Mouse (Mus musculus): ENCODE data around the gene Fez1.

The Fez1 gene

GRCm38 (mm10) chr9:36833043-36833881, 11.6 kb downstream of the Fez1 start:
- DNase-seq (ENCODE audit: low spot score in 2 of 2) = no peak

- no peak for DNase-seq (ENCODE audit: low spot score in 2 of 2)
Measured at GRCm38 (mm10) chr9:36833914-36834313, 12.2 kb downstream of the Fez1 start.

GRCm38 (mm10) chr9:36846346-36846745, 24.7 kb downstream of the Fez1 start:
- DNase-seq (ENCODE audit: low spot score in 2 of 2) = no peak

GRCm38 (mm10) chr9:36848661-36849060, 27.0 kb downstream of the Fez1 start:
- no peak for DNase-seq (ENCODE audit: low spot score in 2 of 2)

GRCm38 (mm10) chr9:36850091-36850490, 28.4 kb downstream of the Fez1 start:
- DNase-seq (ENCODE audit: low spot score in 2 of 2) = no peak

- DNase-seq (ENCODE audit: low spot score in 2 of 2) = no peak
Measured at GRCm38 (mm10) chr9:36852175-36852574, 30.5 kb downstream of the Fez1 start.

- DNase-seq (ENCODE audit: low spot score in 2 of 2) = no peak
Measured at GRCm38 (mm10) chr9:36856351-36856750, 34.7 kb downstream of the Fez1 start.

GRCm38 (mm10) chr9:36857476-36858117, 35.9 kb downstream of the Fez1 start:
- DNase-seq (ENCODE audit: low spot score in 2 of 2) = no peak

- no peak for DNase-seq (ENCODE audit: low spot score in 2 of 2)
Measured at GRCm38 (mm10) chr9:36858677-36859076, 37.0 kb downstream of the Fez1 start.

GRCm38 (mm10) chr9:36862576-36862975, 40.9 kb downstream of the Fez1 start:
- no peak for DNase-seq (ENCODE audit: low spot score in 2 of 2)

GRCm38 (mm10) chr9:36863694-36864093, 42.0 kb downstream of the Fez1 start:
- no peak for DNase-seq (ENCODE audit: low spot score in 2 of 2)

GRCm38 (mm10) chr9:36864862-36865813, 43.5 kb downstream of the Fez1 start:
- DNase-seq (ENCODE audit: low spot score in 2 of 2) = no peak

GRCm38 (mm10) chr9:36868662-36869061, 47.0 kb downstream of the Fez1 start:
- no peak for DNase-seq (ENCODE audit: low spot score in 2 of 2)

GRCm38 (mm10) chr9:36870263-36870662, 48.6 kb downstream of the Fez1 start:
- DNase-seq (ENCODE audit: low spot score in 2 of 2) = no peak

- no peak for DNase-seq (ENCODE audit: low spot score in 2 of 2)
Measured at GRCm38 (mm10) chr9:36873796-36874195, 52.1 kb downstream of the Fez1 start.

GRCm38 (mm10) chr9:36876313-36876712, 54.6 kb downstream of the Fez1 start:
- no peak for DNase-seq (ENCODE audit: low spot score in 2 of 2)

- DNase-seq (ENCODE audit: low spot score in 2 of 2) = no peak
Measured at GRCm38 (mm10) chr9:36876787-36877186, 55.1 kb downstream of the Fez1 start.

- no peak for DNase-seq (ENCODE audit: low spot score in 2 of 2)
Measured at GRCm38 (mm10) chr9:36881615-36882014, 60.0 kb downstream of the Fez1 start.

- no peak for DNase-seq (ENCODE audit: low spot score in 2 of 2)
Measured at GRCm38 (mm10) chr9:36882034-36882745, 60.5 kb downstream of the Fez1 start.

GRCm38 (mm10) chr9:36883569-36883968, 61.9 kb downstream of the Fez1 start:
- no peak for DNase-seq (ENCODE audit: low spot score in 2 of 2)

GRCm38 (mm10) chr9:36885237-36885636, 63.6 kb downstream of the Fez1 start:
- DNase-seq (ENCODE audit: low spot score in 2 of 2) = no peak

Measured in natural killer cell, adult 2 months (primary cell).